Mouse (Mus musculus) liver, postnatal 0 days (tissue): ENCODE measurements around the gene Depdc1b.

Experiments used
- CTCF ChIP-seq: sonication (generic); IDR thresholded peaks from 2 replicates; pipeline ENCODE4 v1.5.1; 2016; ENCODE audit warnings: antibody characterized with exemption, low read depth
- EP300 ChIP-seq: IDR thresholded peaks from 2 replicates; pipeline ENCODE4 v1.6.1; 2016; ENCODE audit warnings: antibody characterized with exemption, low read depth, mild to moderate bottlenecking

DNA sequence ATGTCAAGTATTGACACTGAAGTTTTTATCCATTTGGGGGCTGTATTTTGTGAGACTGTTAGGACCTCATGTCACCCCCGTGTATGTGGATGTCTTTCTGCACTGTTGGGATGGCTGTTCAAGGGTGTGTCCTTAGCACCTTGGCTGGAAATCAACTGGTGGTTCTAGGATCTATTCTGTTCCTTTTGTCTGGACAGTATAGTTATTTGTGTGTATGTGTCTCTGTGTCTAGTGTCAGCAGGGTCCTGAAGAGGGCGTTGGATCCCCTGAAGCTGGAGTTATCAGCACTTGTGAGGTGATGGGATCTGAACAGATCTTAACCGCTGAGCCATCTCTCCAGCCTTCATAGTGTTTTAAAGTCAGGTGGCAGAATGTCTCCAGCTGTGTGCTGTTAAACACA, 65.0 kb downstream of the Depdc1b start:
- TF ChIP-seq CTCF, result no peak
- TF ChIP-seq EP300, result no peak
